Mouse (Mus musculus) myocyte (in vitro differentiated cells): ENCODE measurements around the gene Higd2a. TPM values are rescaled to one million over a fixed set of nuclear protein-coding genes. Genes with fewer than 3 reads are reported as not detected.

Experiments
- H3K27me3 ChIP-seq: one replicate; pipeline ENCODE4 v1.6.1; 2011; ENCODE audit not compliant: control insufficient read depth, insufficient read depth, insufficient read length
- H3K36me3 ChIP-seq: one replicate; pipeline ENCODE4 v1.6.1; 2011; ENCODE audit not compliant: control insufficient read depth, insufficient read depth
- H3K4me2 ChIP-seq: one replicate; pipeline ENCODE4 v1.6.1; 2011; ENCODE audit warnings: low read depth, control low read depth
- H3K4me3 ChIP-seq: one replicate; pipeline ENCODE4 v1.5.1; 2011; ENCODE audit warnings: mild to moderate bottlenecking, control low read depth, moderate library complexity
- H3K79me2 ChIP-seq: one replicate; pipeline ENCODE4 v1.6.1; 2011; ENCODE audit not compliant: control insufficient read depth, insufficient read depth
- H3ac ChIP-seq: one replicate; pipeline ENCODE4 v1.6.1; 2011; ENCODE audit not compliant: control insufficient read depth, insufficient read length
- CEBPB ChIP-seq: IDR thresholded peaks from 2 replicates; pipeline ENCODE4 v1.6.1; 2011; ENCODE audit warnings: mild to moderate bottlenecking, moderate library complexity; ENCODE audit not compliant: poor library complexity, insufficient read depth, severe bottlenecking
- E2F4 ChIP-seq: IDR thresholded peaks from one replicate; pipeline ENCODE4 v1.6.1; 2011; ENCODE audit warnings: mild to moderate bottlenecking, control low read depth, moderate library complexity; ENCODE audit not compliant: insufficient read depth
- MAX ChIP-seq: IDR thresholded peaks from one replicate; pipeline ENCODE4 v1.6.1; 2011; ENCODE audit warnings: low read depth, mild to moderate bottlenecking, control low read depth
- MYOD1 ChIP-seq, 3 experiments: IDR thresholded peaks; one replicate each; pipeline ENCODE4 v1.6.1; 2011; ENCODE audit warnings: control low read depth in 2 of 3, low read depth in 2 of 3, mild to moderate bottlenecking in 2 of 3, moderate library complexity in 1 of 3; ENCODE audit not compliant: insufficient read length in 2 of 3, control insufficient read depth in 1 of 3
- MYOG ChIP-seq, 3 experiments: IDR thresholded peaks; one replicate each; pipeline ENCODE4 v1.6.1; 2011; ENCODE audit warnings: control low read depth in 2 of 3, low read depth in 2 of 3, mild to moderate bottlenecking in 2 of 3; ENCODE audit not compliant: insufficient read length in 2 of 3, control insufficient read depth in 1 of 3, insufficient read depth in 1 of 3
- POLR2A ChIP-seq: IDR thresholded peaks from one replicate; pipeline ENCODE4 v1.6.1; 2011; ENCODE audit warnings: low read depth, mild to moderate bottlenecking, control low read depth, moderate library complexity; ENCODE audit not compliant: insufficient read length
- POLR2AphosphoS2 ChIP-seq: IDR thresholded peaks from one replicate; pipeline ENCODE4 v1.6.1; 2011; ENCODE audit warnings: low read depth, control low read depth; ENCODE audit not compliant: insufficient read length
- REST ChIP-seq: IDR thresholded peaks from one replicate; pipeline ENCODE4 v1.6.1; 2011; ENCODE audit warnings: mild to moderate bottlenecking, control low read depth, moderate library complexity; ENCODE audit not compliant: insufficient read depth, insufficient read length
- SRF ChIP-seq: IDR thresholded peaks from one replicate; pipeline ENCODE4 v1.6.1; 2011; ENCODE audit warnings: low read depth; ENCODE audit not compliant: control insufficient read depth, insufficient read length
- TCF12 ChIP-seq: IDR thresholded peaks from one replicate; pipeline ENCODE4 v1.6.1; 2011; ENCODE audit warnings: mild to moderate bottlenecking, control low read depth; ENCODE audit not compliant: poor library complexity, insufficient read depth, severe bottlenecking
- TCF3 ChIP-seq: IDR thresholded peaks from one replicate; pipeline ENCODE4 v1.6.1; 2011; ENCODE audit warnings: low read depth, control low read depth; ENCODE audit not compliant: insufficient read length
- USF1 ChIP-seq: IDR thresholded peaks from one replicate; pipeline ENCODE4 v1.6.1; 2011; ENCODE audit warnings: low read depth, mild to moderate bottlenecking, control low read depth, moderate library complexity
- polyA plus RNA-seq: library from polyadenylated mRNA; unstranded; fragments of >200 nt; fragmentation: generic; extraction: Trizol; gene quantifications from one replicate; pipeline ENCODE4 v1.2.1, GENCODE M21; 2012; ENCODE audit warnings: missing spikeins

Higd2a gene
- polyA plus RNA-seq, 1 experiment = 234 TPM

DNA sequence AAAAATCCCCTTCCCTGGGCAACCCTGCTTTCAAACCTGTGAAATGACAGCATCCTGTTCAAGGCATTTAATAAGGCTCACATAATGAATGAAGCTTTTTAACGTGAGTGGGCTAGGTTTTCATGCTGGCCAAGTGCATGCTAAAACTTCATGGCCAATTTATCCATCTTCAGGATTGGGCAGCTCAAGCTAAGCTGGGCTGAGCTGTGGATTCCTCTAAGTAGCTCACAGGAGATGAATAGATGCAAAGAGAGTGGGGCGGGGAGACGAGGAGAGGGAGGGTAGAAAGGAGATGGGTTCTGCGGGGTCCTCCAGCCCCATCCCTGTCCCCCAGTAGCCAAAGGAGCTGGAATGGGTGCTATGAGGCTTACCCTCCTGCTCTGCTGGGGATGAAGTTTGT is 14.2 kb downstream of the Higd2a start:
- H3K4me2 ChIP-seq = no peak overlapping the region
- TF ChIP-seq USF1 (no peak), REST (no peak), SRF (no peak), TCF12 (no peak), MAX (no peak), E2F4 (no peak), MYOD1 (IDR thresholded peaks at IDR 0.05; ENCODE audit: control insufficient read depth in 1 of 3, insufficient read length in 2 of 3, low read depth in 2 of 3) (no peak), CEBPB (no peak), TCF3 (no peak), POLR2AphosphoS2 (no peak), POLR2A (no peak)

DNA sequence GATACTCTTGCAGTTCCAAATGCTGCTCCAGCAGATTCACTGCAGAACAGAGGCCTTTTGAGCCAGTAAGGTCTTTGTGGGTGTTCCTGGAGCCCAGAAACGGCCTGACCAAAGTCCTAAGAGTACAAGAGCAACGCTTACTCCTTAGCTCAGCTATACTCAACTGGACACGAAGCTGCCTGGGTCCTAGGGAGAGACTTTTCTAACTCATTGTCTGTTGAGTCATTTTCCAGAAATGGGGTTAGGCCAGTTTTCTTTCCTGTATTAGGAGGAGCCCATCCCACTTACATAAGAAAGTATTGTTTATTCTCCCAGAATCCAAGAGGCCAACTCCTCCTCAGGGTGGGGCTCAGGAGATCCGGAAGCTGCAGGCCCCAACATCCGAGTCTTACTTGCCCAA is 15.4 kb downstream of the Higd2a start:
- Histone ChIP-seq H3K36me3 (no peaks in the 10 kb centered on the region), H3K4me2 (no peak overlapping the region), H3K27me3 (no peaks in the 10 kb centered on the region), H3K79me2 (no peaks in the 10 kb centered on the region), H3K4me3 (no peak overlapping the region), H3ac (no peak overlapping the region)
- TF ChIP-seq MAX (no peak), SRF (no peak), CEBPB (no peak), TCF12 (no peak), E2F4 (no peak), REST (no peak), TCF3 (no peak), POLR2A (no peak), USF1 (no peak), MYOD1 (IDR thresholded peaks at IDR 0.05; ENCODE audit: control insufficient read depth in 1 of 3, insufficient read length in 2 of 3, low read depth in 2 of 3) (no peak), POLR2AphosphoS2 (no peak), MYOG (IDR thresholded peaks at IDR 0.05; ENCODE audit: control insufficient read depth in 1 of 3, insufficient read depth in 1 of 3, insufficient read length in 2 of 3, low read depth in 2 of 3) (no peak)

More for the DNA sequence above, 14.2 kb downstream of the Higd2a start:
- no peaks in the 10 kb centered on the region for H3K79me2 ChIP-seq
- no peaks in the 10 kb centered on the region for H3K36me3 ChIP-seq
- H3K4me3 ChIP-seq = no peak overlapping the region
- H3K27me3 ChIP-seq = no peaks in the 10 kb centered on the region
- H3ac ChIP-seq = no peak overlapping the region

DNA sequence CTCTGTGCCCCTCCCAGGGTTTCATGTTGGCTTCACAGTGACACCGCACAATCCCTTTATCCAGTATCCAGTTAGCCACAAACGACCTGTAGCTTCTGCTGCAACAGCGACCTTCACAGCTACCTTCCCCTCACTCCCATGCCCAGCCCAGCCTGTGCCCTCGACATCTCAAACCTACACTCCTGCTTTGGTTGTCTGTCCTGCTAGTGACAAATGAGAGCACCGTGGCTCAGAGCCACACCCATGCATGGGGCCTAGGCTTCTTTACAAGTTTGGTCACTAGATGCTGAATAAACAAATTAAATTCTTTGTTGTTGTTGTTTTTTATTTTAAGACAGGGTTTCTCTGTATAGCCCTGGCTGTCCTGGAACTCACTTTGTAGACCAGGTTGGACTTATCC is 17.2 kb downstream of the Higd2a start:
- H3K27me3 ChIP-seq = no peaks in the 10 kb centered on the region
- no peak overlapping the region for H3ac ChIP-seq
- no peak for TF ChIP-seq MAX
- TF ChIP-seq MYOD1 (IDR thresholded peaks at IDR 0.05; ENCODE audit: control insufficient read depth in 1 of 3, insufficient read length in 2 of 3, low read depth in 2 of 3) = no peak
- TF ChIP-seq USF1 = no peak
- TF ChIP-seq POLR2AphosphoS2 = no peak
- TF ChIP-seq E2F4 = no peak
- TF ChIP-seq CEBPB = no peak
- TF ChIP-seq POLR2A = no peak
- TF ChIP-seq REST = no peak
- TF ChIP-seq TCF3 = no peak
- no peak for TF ChIP-seq SRF
- no peak for TF ChIP-seq TCF12
- TF ChIP-seq MYOG (IDR thresholded peaks at IDR 0.05; ENCODE audit: control insufficient read depth in 1 of 3, insufficient read depth in 1 of 3, insufficient read length in 2 of 3, low read depth in 2 of 3) = no peak
- no peak overlapping the region for H3K4me3 ChIP-seq
- no peaks in the 10 kb centered on the region for H3K79me2 ChIP-seq
- H3K4me2 ChIP-seq = no peak overlapping the region
- H3K36me3 ChIP-seq = no peaks in the 10 kb centered on the region

DNA sequence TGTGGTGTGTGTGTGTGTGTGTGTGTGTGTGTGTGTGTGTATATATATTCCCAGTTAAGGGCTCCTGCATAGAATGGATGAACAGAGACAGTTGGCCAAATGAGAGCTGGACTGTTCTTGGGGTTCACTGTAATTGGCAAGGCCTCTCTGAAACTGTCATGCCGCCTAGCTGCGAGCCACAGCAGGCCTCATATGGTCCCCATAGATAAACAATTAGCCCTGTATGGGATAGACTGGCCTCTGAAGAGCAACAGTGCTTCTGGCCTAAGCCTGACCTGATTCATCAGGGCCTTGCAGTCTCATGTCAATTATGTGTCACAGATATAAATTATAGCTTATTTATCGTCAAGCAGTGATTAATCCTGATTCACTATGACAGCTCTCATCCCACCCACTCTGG is 18.0 kb downstream of the Higd2a start:
- H3K79me2 ChIP-seq = no peaks in the 10 kb centered on the region
- no peak overlapping the region for H3K4me3 ChIP-seq
- TF ChIP-seq USF1 (no peak), POLR2AphosphoS2 (no peak), POLR2A (no peak), REST (no peak), E2F4 (no peak), MYOD1 (IDR thresholded peaks at IDR 0.05; ENCODE audit: control insufficient read depth in 1 of 3, insufficient read length in 2 of 3, low read depth in 2 of 3) (no peak), SRF (no peak), TCF3 (no peak), MAX (no peak), CEBPB (no peak)

DNA sequence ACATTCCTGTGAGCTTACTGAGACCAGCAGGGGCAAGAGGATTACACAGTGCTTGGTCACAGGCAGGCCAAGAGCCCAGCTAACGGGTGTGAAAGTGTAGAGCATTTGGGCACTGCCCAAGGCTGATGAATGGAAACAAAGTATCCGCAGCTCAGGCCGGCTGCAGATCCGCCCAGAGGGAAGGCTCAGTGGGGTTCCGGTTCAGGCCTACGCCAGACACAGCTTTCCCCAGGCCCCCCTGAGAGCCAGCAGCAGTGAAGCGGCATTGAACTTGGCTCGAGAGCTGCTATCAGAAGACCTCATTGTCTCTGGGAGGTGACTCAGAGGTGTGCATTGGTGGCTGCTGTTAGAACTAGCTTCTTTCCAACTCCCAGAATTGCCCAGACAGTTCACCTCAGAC is 18.7 kb downstream of the Higd2a start:
- Histone ChIP-seq H3K4me2 (peak overlapping the region; percentile 53), H3K27me3 (no peaks in the 10 kb centered on the region), H3ac (no peak overlapping the region), H3K79me2 (no peaks in the 10 kb centered on the region), H3K4me3 (no peak overlapping the region), H3K36me3 (no peaks in the 10 kb centered on the region)
- TF ChIP-seq MAX = no peak

More for the DNA sequence above, 18.0 kb downstream of the Higd2a start:
- Histone ChIP-seq H3K27me3 (no peaks in the 10 kb centered on the region), H3K4me2 (no peak overlapping the region), H3ac (no peak overlapping the region), H3K36me3 (no peaks in the 10 kb centered on the region)
